In genomic region chr13:93072871-93073411, GRCm38 (mm10) we compare ENCODE assay signal across 8 mouse cellular contexts.
DNase-seq lines count a peak whose midpoint lies in the region; ATAC-seq lines count a peak whose summit lies in the region.

No protein-coding gene starts in this region.

- 8% methylated on average over 15 of the region's 15 CpGs for WGBS in forebrain, embryonic 16.5 days
- 7% methylated on average over 15 of the region's 15 CpGs for WGBS in midbrain, embryonic 13.5 days

- ATAC-seq in forebrain, embryonic 16.5 days: peak; percentile 69
- peak; percentile 82 for ATAC-seq in midbrain, embryonic 13.5 days
- no peak for ATAC-seq in cerebellum, adult (ENCODE audit: insufficient number of reproducible peaks, low FRiP score, low TSS enrichment)

- H3K27ac ChIP-seq in forebrain, embryonic 16.5 days (ENCODE audit: low read length): peak overlapping the region; percentile 90
- 0 out of 2 replicates have a peak overlapping the region, but pooled peaks have one; percentile 49 for H3K27ac ChIP-seq in midbrain, embryonic 13.5 days

- no peak overlapping the region for H3K4me3 ChIP-seq in forebrain, embryonic 16.5 days (replicated peaks; ENCODE audit: low read length)
- no peak overlapping the region for H3K4me3 ChIP-seq in midbrain, embryonic 13.5 days (replicated peaks)

- H3K36me3 ChIP-seq in forebrain, embryonic 16.5 days (ENCODE audit: control insufficient read depth, insufficient read depth): no peaks in the 10 kb centered on the region
- H3K36me3 ChIP-seq in midbrain, embryonic 13.5 days: no peaks in the 10 kb centered on the region

- DNase-seq in urinary bladder, adult 18-20 months (ENCODE audit: low spot score in 2 of 2): peak; percentile 7 to 12
- no peak for DNase-seq in urinary bladder, postnatal 10 days (ENCODE audit: low spot score)
- DNase-seq in thymus, postnatal 4 days: peak; percentile 62
- DNase-seq in cerebellum, postnatal 25 days: no peak
- DNase-seq in kidney, postnatal 4 days: no peak

- peaks cover 7% of the 10 kb centered on the region for H3K9me3 ChIP-seq in forebrain, embryonic 16.5 days (ENCODE audit: control insufficient read depth, low read length)
- H3K9me3 ChIP-seq in midbrain, embryonic 13.5 days: peaks cover 9% of the 10 kb centered on the region; the same call in 1 of the 2 replicates

- peak overlapping the region; percentile 36 for H3K4me2 ChIP-seq in forebrain, embryonic 16.5 days (ENCODE audit: low read length)
- H3K4me2 ChIP-seq in midbrain, embryonic 13.5 days (replicated peaks): peak overlapping the region; percentile 27

- H3K9ac ChIP-seq in forebrain, embryonic 16.5 days (replicated peaks; ENCODE audit: low read depth, low read length): peak overlapping the region; percentile 46
- no peak overlapping the region for H3K9ac ChIP-seq in midbrain, embryonic 13.5 days (replicated peaks)

- peaks cover 20% of the 10 kb centered on the region for H3K4me1 ChIP-seq in forebrain, embryonic 16.5 days (replicated peaks; ENCODE audit: control insufficient read depth, insufficient read depth, low read length)
- H3K4me1 ChIP-seq in midbrain, embryonic 13.5 days (replicated peaks): peaks cover 23% of the 10 kb centered on the region

- H3K27me3 ChIP-seq in forebrain, embryonic 16.5 days (replicated peaks; ENCODE audit: control insufficient read depth, insufficient read depth, low read length): no peaks in the 10 kb centered on the region
- H3K27me3 ChIP-seq in midbrain, embryonic 13.5 days: no peaks in the 10 kb centered on the region

Comparison
In these comparisons a context has a peak if more than half of its experiments do, and no peak if none do; other contexts are left out.
1. DNase-seq: peak in urinary bladder, adult 18-20 months (2 of 2) and thymus, postnatal 4 days (single experiment); none in urinary bladder, postnatal 10 days (single experiment), cerebellum, postnatal 25 days (0 of 2) and kidney, postnatal 4 days (0 of 2).